Mouse (Mus musculus) bone marrow macrophage, adult 2 months (primary cell): Measurements from ENCODE around the gene Dst.

Source experiments
- CTCF ChIP-seq: IDR thresholded peaks from 2 replicates; pipeline ENCODE4 v1.5.1; 2012; ENCODE audit warnings: low read depth, mild to moderate bottlenecking, low read length, moderate library complexity
- POLR2A ChIP-seq: IDR thresholded peaks from 2 replicates; pipeline ENCODE4 v1.6.1; 2012; ENCODE audit warnings: mild to moderate bottlenecking, low read depth, low read length, borderline replicate concordance

DNA sequence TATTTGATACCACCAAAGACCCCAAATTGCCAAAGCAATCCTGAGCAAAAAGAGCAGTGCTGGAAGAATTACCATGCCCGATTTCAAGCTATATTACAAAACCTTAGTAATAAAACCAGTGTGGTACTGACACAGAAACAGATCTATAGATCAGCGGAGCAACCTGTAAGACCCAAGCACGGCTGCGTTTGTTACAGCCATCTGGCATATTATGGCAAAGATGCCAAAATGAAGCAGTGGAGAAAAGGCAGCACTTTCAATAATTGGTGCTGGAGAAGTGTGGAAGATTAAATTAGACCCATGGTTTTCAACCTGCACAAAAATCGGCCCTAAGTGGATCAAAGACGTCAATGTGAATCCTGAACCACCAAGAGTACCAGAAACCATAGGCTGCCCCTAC is 47.6 kb downstream of the Dst start:
- no peak for TF ChIP-seq POLR2A
- no peak for TF ChIP-seq CTCF
